Mouse (Mus musculus) embryonic facial prominence, embryonic 14.5 days (tissue): ENCODE data around the gene Gm43191. TPM values are rescaled to one million over a fixed set of nuclear protein-coding genes. Genes with fewer than 3 reads are reported as not detected.

ENCODE experiments used
- ATAC-seq: fragments of 200-750 bp; cut with Nextera tagmentation; 2 replicates; pipeline ENCODE4 v1.8.0; 2017; ENCODE audit warnings: low read depth, moderate number of reproducible peaks, moderate TSS enrichment
- DNase-seq: peaks from one replicate; pipeline ENCODE4 v3.0.0-alpha.2; 2015; ENCODE audit warnings: low spot score
- H3K27ac ChIP-seq: fragments of 300-500 bp; sonication (generic); replicated peaks from 2 replicates; pipeline ENCODE4 v1.5.1; 2014; ENCODE audit warnings: low read depth, mild to moderate bottlenecking, low read length, moderate library complexity
- H3K27me3 ChIP-seq: fragments of 300-500 bp; sonication (generic); replicated peaks from 2 replicates; pipeline ENCODE4 v1.6.1; 2014; ENCODE audit warnings: low read length; ENCODE audit not compliant: control insufficient read depth, insufficient read depth
- H3K36me3 ChIP-seq: fragments of 300-500 bp; sonication (generic); 2 replicates; pipeline ENCODE4 v1.6.1; 2014; ENCODE audit warnings: low read length, mixed read lengths; ENCODE audit not compliant: control insufficient read depth, insufficient read depth
- H3K4me1 ChIP-seq: fragments of 300-500 bp; sonication (generic); 2 replicates; pipeline ENCODE4 v1.6.1; 2014; ENCODE audit warnings: antibody characterized with exemption, low read length; ENCODE audit not compliant: control insufficient read depth, insufficient read depth
- H3K4me2 ChIP-seq: fragments of 300-500 bp; sonication (generic); 2 replicates; pipeline ENCODE4 v1.6.1; 2014; ENCODE audit warnings: low read depth, mild to moderate bottlenecking, low read length, moderate library complexity, mixed read lengths
- H3K4me3 ChIP-seq: fragments of 300-500 bp; sonication (generic); 2 replicates; pipeline ENCODE4 v1.5.1; 2014; ENCODE audit warnings: low read depth, mild to moderate bottlenecking, low read length
- H3K9ac ChIP-seq: fragments of 300-500 bp; sonication (generic); 2 replicates; pipeline ENCODE4 v1.6.1; 2014; ENCODE audit warnings: low read depth, mild to moderate bottlenecking, low read length, moderate library complexity, mixed read lengths
- H3K9me3 ChIP-seq: fragments of 300-500 bp; sonication (generic); 2 replicates; pipeline ENCODE4 v1.6.1; 2016; ENCODE audit warnings: low read length; ENCODE audit not compliant: control insufficient read depth
- WGBS: fragments of 180-500 bp; shearing (Covaris S2); extraction: QIAGEN DNeasy Blood & Tissue Kit; methylation state at CpG from one replicate; pipeline ENCODE4 v1.1.7; 2014; 5-methylcytosine and 5-hydroxymethylcytosine counted together
- polyA plus RNA-seq: library from polyadenylated mRNA; unstranded; fragments of >200 nt; fragmentation: Nextera tagmentation; extraction: Ambion mirVana; gene quantifications from 2 replicates; pipeline ENCODE4 v1.2.1, GENCODE M21; 2014

Gene Gm43191
- polyA plus RNA-seq, 1 experiment from 2014 or later = not detected

- no peak overlapping the region for H3K27ac ChIP-seq
- 87% methylated on average over 5 of the region's 5 CpGs for WGBS
- DNase-seq = no peak
These were observed 80.1 kb downstream of the Gm43191 start for GRCm38 (mm10) chr3:116601005-116601404.

DNA sequence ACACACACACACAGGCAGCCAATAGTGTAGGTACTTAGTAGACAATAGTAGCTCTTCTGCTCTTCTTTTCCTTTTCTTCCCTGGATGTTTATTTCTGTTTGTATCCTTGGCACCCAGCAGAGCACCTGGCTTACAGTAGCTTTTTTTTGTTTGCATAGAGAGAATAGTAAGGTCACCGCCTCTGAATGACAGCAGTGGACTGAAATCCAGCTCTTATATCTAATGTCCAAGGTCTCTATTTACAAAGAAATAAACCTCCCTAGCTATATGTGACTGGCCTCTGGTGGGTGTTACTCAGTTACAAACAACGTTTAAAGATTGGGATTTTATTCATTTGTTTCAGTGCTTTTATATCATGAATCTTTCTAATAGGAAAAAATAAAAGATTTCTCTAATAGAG is 81.4 kb downstream of the Gm43191 start:
- H3K9me3 ChIP-seq = no peaks in the 10 kb centered on the region
- no peak overlapping the region for H3K4me2 ChIP-seq
- H3K4me1 ChIP-seq = peaks cover 4% of the 10 kb centered on the region
- no peaks in the 10 kb centered on the region for H3K36me3 ChIP-seq
- WGBS = 81% methylated on average over 2 of the region's 2 CpGs
- no peak overlapping the region for H3K9ac ChIP-seq
- H3K4me3 ChIP-seq = no peak overlapping the region
- ATAC-seq = no peak
- no peak for DNase-seq
- no peak overlapping the region for H3K27ac ChIP-seq
- no peaks in the 10 kb centered on the region for H3K27me3 ChIP-seq

More at GRCm38 (mm10) chr3:116601005-116601404, 80.1 kb downstream of the Gm43191 start:
- Histone ChIP-seq H3K9me3 (no peaks in the 10 kb centered on the region), H3K9ac (no peak overlapping the region), H3K36me3 (no peaks in the 10 kb centered on the region), H3K4me2 (no peak overlapping the region), H3K4me1 (peaks cover 2% of the 10 kb centered on the region), H3K4me3 (no peak overlapping the region), H3K27me3 (no peaks in the 10 kb centered on the region)
- ATAC-seq = no peak

GRCm38 (mm10) chr3:116595603-116595991 is 85.5 kb downstream of the Gm43191 start:
- no peaks in the 10 kb centered on the region for H3K27me3 ChIP-seq
- 5% methylated on average over 10 of the region's 10 CpGs for WGBS
- H3K27ac ChIP-seq = no peak overlapping the region
- peak overlapping the region; percentile 71 for H3K9ac ChIP-seq
- H3K4me2 ChIP-seq = peak overlapping the region; percentile 75
- peaks cover 7% of the 10 kb centered on the region for H3K4me1 ChIP-seq
- H3K4me3 ChIP-seq = peak overlapping the region; percentile 69
- peaks cover 13% of the 10 kb centered on the region for H3K36me3 ChIP-seq
- no peaks in the 10 kb centered on the region for H3K9me3 ChIP-seq
- no peak for ATAC-seq
- no peak for DNase-seq

GRCm38 (mm10) chr3:116594728-116595602 is 86.1 kb downstream of the Gm43191 start, which contains the start of gene Sass6:
Sass6 (plus strand) TSS chr3:116594982.
- Histone ChIP-seq H3K27me3 (no peaks in the 10 kb centered on the region), H3K36me3 (peaks cover 19% of the 10 kb centered on the region), H3K27ac (peak within 1 kb of the TSS; percentile 75), H3K9me3 (no peaks in the 10 kb centered on the region), H3K4me3 (peak within 1 kb of the TSS; percentile 69), H3K4me1 (peaks cover 7% of the 10 kb centered on the region), H3K4me2 (peak within 1 kb of the TSS; percentile 75), H3K9ac (peak within 1 kb of the TSS; percentile 71)
- DNase-seq = peak; percentile 99
- WGBS = under 1% methylated on average over 59 of the region's 65 CpGs
- ATAC-seq = peak; percentile 98

DNA sequence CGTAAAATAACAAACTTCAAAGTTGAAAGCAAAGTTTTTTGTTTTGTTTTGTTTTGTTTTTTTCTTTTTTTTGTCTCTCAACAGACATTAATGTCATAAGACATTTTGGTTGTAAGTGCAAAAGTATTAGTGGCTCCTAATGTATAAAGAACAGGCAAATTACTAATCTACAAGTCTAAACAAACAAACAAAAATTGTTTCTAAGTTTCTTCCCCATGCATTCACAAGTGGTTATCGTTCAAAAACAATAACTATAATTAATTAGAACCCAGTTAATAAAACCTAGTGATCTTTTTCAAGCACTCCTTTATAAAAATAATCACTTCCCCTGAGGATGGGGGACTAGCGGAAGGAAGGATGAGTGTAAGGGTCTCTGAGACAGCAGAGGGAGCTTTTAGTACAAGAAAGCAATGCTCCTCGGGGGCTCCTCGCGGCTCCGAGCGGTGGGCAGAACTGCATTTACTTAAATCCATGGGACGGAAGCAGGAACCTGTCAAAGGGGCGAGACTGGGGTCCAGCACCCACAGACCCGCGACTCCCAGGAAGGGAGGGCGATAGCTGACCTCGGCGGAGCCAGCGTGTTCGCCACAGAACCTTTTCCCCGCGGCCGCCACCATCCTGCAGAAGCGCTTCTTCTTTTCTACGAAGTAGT is 86.9 kb downstream of the Gm43191 start:
- Histone ChIP-seq H3K9me3 (no peaks in the 10 kb centered on the region), H3K27ac (peak overlapping the region; percentile 75), H3K4me1 (peaks cover 7% of the 10 kb centered on the region), H3K36me3 (peaks cover 26% of the 10 kb centered on the region), H3K9ac (peak overlapping the region; percentile 71), H3K4me2 (peak overlapping the region; percentile 52), H3K27me3 (no peaks in the 10 kb centered on the region), H3K4me3 (peak overlapping the region; percentile 69)
- ATAC-seq = peak; percentile 78
- peak; percentile 80 for DNase-seq
- WGBS = 2% methylated on average over 22 of the region's 22 CpGs

Other genes with a start within 250 kb of the Gm43191 start
- 67.0 and 76.9 TPM in 2 replicates for gene Rtca, start 173.1 kb downstream of the Gm43191 start, polyA plus RNA-seq
- 9.5 and 11.3 TPM in 2 replicates for gene Dbt, start 168.2 kb downstream of the Gm43191 start, polyA plus RNA-seq
- gene Lrrc39, start 118.3 kb downstream of the Gm43191 start, polyA plus RNA-seq = 3.3 and 4.3 TPM in 2 replicates
- 15.0 and 15.5 TPM in 2 replicates for gene Sass6, start 86.3 kb downstream of the Gm43191 start, polyA plus RNA-seq
- 17.5 and 20.1 TPM in 2 replicates for gene Trmt13, start 66.7 kb downstream of the Gm43191 start, polyA plus RNA-seq
- gene Mfsd14a, start 18.6 kb downstream of the Gm43191 start, polyA plus RNA-seq = 77.5 and 86.2 TPM in 2 replicates
- gene Slc35a3, start 31.6 kb upstream of the Gm43191 start, polyA plus RNA-seq = 9.4 and 9.8 TPM in 2 replicates
- 35.5 and 48.7 TPM in 2 replicates for gene Agl, start 126.9 kb upstream of the Gm43191 start, polyA plus RNA-seq
- gene Frrs1, start 178.2 kb upstream of the Gm43191 start, polyA plus RNA-seq = 10.0 and 13.0 TPM in 2 replicates